Mouse (Mus musculus): ENCODE measurements around the gene A530032D15Rik.
"Not testable (repeated sequence)": the region's sequence is repeated elsewhere in the genome, so short reads cannot be mapped to it uniquely, and the experiment has no call there.

The A530032D15Rik gene

GRCm38 (mm10) chr1:85109753-85110152 is at the start of gene A530032D15Rik:
Gene A530032D15Rik, minus strand, starts transcription at chr1:85109853.
- DNase-seq (ENCODE audit: low read depth): not testable (repeated sequence)

- not testable (repeated sequence) for DNase-seq (ENCODE audit: low read depth)
These were observed 45.5 kb upstream of the A530032D15Rik start for GRCm38 (mm10) chr1:85155151-85155550.

GRCm38 (mm10) chr1:85133671-85134070 is 24.0 kb upstream of the A530032D15Rik start:
- not testable (repeated sequence) for DNase-seq (ENCODE audit: low read depth)

- not testable (repeated sequence) for DNase-seq (ENCODE audit: low read depth)
These were observed 12.2 kb upstream of the A530032D15Rik start for GRCm38 (mm10) chr1:85121841-85122240.

- DNase-seq (ENCODE audit: low read depth): not testable (repeated sequence)
These were observed 8.7 kb upstream of the A530032D15Rik start for GRCm38 (mm10) chr1:85118341-85118740.

- DNase-seq (ENCODE audit: low read depth): not testable (repeated sequence)
These were observed 7.9 kb upstream of the A530032D15Rik start for GRCm38 (mm10) chr1:85117537-85117936.

- not testable (repeated sequence) for DNase-seq (ENCODE audit: low read depth)
These were observed 5.2 kb upstream of the A530032D15Rik start for GRCm38 (mm10) chr1:85114666-85115402.

GRCm38 (mm10) chr1:85114078-85114477 is 4.4 kb upstream of the A530032D15Rik start:
- DNase-seq (ENCODE audit: low read depth): peak; percentile 1

GRCm38 (mm10) chr1:85112889-85113288 is 3.2 kb upstream of the A530032D15Rik start:
- DNase-seq (ENCODE audit: low read depth): not testable (repeated sequence)

- DNase-seq (ENCODE audit: low read depth): peak; percentile 2
These were observed 2.6 kb upstream of the A530032D15Rik start for GRCm38 (mm10) chr1:85112266-85112665.

- DNase-seq (ENCODE audit: low read depth): peak; percentile 31
These were observed 1.9 kb upstream of the A530032D15Rik start for GRCm38 (mm10) chr1:85111572-85111971.

GRCm38 (mm10) chr1:85110876-85111275 is 1.2 kb upstream of the A530032D15Rik start:
- not testable (repeated sequence) for DNase-seq (ENCODE audit: low read depth)

- DNase-seq (ENCODE audit: low read depth): not testable (repeated sequence)
These were observed 3.6 kb downstream of the A530032D15Rik start for GRCm38 (mm10) chr1:85106013-85106412.

- DNase-seq (ENCODE audit: low read depth): not testable (repeated sequence)
These were observed 4.3 kb downstream of the A530032D15Rik start for GRCm38 (mm10) chr1:85105336-85105735.

GRCm38 (mm10) chr1:85101754-85102153 is 7.9 kb downstream of the A530032D15Rik start:
- not testable (repeated sequence) for DNase-seq (ENCODE audit: low read depth)

- not testable (repeated sequence) for DNase-seq (ENCODE audit: low read depth)
These were observed 9.8 kb downstream of the A530032D15Rik start, which contains the start of gene Gm10553 for GRCm38 (mm10) chr1:85099864-85100263. Gene Gm10553, plus strand, starts transcription at chr1:85100164.

GRCm38 (mm10) chr1:85099081-85099480 is 10.6 kb downstream of the A530032D15Rik start:
- DNase-seq (ENCODE audit: low read depth): not testable (repeated sequence)

GRCm38 (mm10) chr1:85093011-85093572 is 16.6 kb downstream of the A530032D15Rik start:
- not testable (repeated sequence) for DNase-seq (ENCODE audit: low read depth)

- not testable (repeated sequence) for DNase-seq (ENCODE audit: low read depth)
These were observed 17.5 kb downstream of the A530032D15Rik start for GRCm38 (mm10) chr1:85092169-85092568.

GRCm38 (mm10) chr1:85086211-85086610 is 23.4 kb downstream of the A530032D15Rik start:
- not testable (repeated sequence) for DNase-seq (ENCODE audit: low read depth)

GRCm38 (mm10) chr1:85084803-85085202 is 24.9 kb downstream of the A530032D15Rik start:
- not testable (repeated sequence) for DNase-seq (ENCODE audit: low read depth)

- DNase-seq (ENCODE audit: low read depth): not testable (repeated sequence)
These were observed 36.6 kb downstream of the A530032D15Rik start for GRCm38 (mm10) chr1:85073099-85073498.

- not testable (repeated sequence) for DNase-seq (ENCODE audit: low read depth)
These were observed 38.0 kb downstream of the A530032D15Rik start for GRCm38 (mm10) chr1:85071690-85072089.
